Mouse (Mus musculus) stomach, embryonic 16.5 days (tissue): ENCODE results near the gene Pfdn4. TPM values are rescaled to one million over a fixed set of nuclear protein-coding genes. Genes with fewer than 3 reads are reported as not detected.

Experiments used
- ATAC-seq: fragments of 200-750 bp; cut with Nextera tagmentation; 2 replicates; pipeline ENCODE4 v1.8.0; 2017; ENCODE audit warnings: moderate number of reproducible peaks, moderate TSS enrichment; ENCODE audit not compliant: insufficient read depth, low FRiP score
- H3K27ac ChIP-seq: fragments of 300-500 bp; sonication (generic); 2 replicates; pipeline ENCODE4 v1.5.1; 2014; ENCODE audit warnings: low read length
- H3K27me3 ChIP-seq: fragments of 300-500 bp; sonication (generic); 2 replicates; pipeline ENCODE4 v1.6.1; 2014; ENCODE audit warnings: low read length, control low read depth, mixed read lengths; ENCODE audit not compliant: control insufficient read depth, insufficient read depth
- H3K36me3 ChIP-seq: fragments of 300-500 bp; sonication (generic); 2 replicates; pipeline ENCODE4 v1.6.1; 2014; ENCODE audit warnings: low read length; ENCODE audit not compliant: control insufficient read depth, insufficient read depth
- H3K4me1 ChIP-seq: fragments of 300-500 bp; sonication (generic); 2 replicates; pipeline ENCODE4 v1.6.1; 2014; ENCODE audit warnings: low read length, control low read depth, mixed read lengths; ENCODE audit not compliant: control insufficient read depth, insufficient read depth
- H3K4me2 ChIP-seq: fragments of 300-500 bp; sonication (generic); 2 replicates; pipeline ENCODE4 v1.6.1; 2014; ENCODE audit warnings: low read depth, low read length, mixed read lengths
- H3K4me3 ChIP-seq: fragments of 300-500 bp; sonication (generic); replicated peaks from 2 replicates; pipeline ENCODE4 v1.5.1; 2014; ENCODE audit warnings: mild to moderate bottlenecking, low read length
- H3K9ac ChIP-seq: fragments of 300-500 bp; sonication (generic); 2 replicates; pipeline ENCODE4 v1.6.1; 2014; ENCODE audit warnings: low read length
- H3K9me3 ChIP-seq: fragments of 300-500 bp; sonication (generic); replicated peaks from 2 replicates; pipeline ENCODE4 v1.6.1; 2016; ENCODE audit warnings: low read length, control low read depth; ENCODE audit not compliant: control insufficient read depth
- WGBS: fragments of 180-500 bp; shearing (Covaris S2); extraction: QIAGEN DNeasy Blood & Tissue Kit; methylation state at CpG from one replicate; pipeline ENCODE4 v1.1.7; 2014; 5-methylcytosine and 5-hydroxymethylcytosine counted together
- polyA plus RNA-seq: library from polyadenylated mRNA; unstranded; fragments of >200 nt; fragmentation: Nextera tagmentation; extraction: Ambion mirVana; gene quantifications from 2 replicates; pipeline ENCODE4 v1.2.1, GENCODE M21; 2015

Pfdn4 gene
- polyA plus RNA-seq, 1 experiment from 2014 or later, result 67.3 TPM

- no peak for ATAC-seq
- H3K4me3 ChIP-seq, result no peak overlapping the region
- H3K4me2 ChIP-seq, result no peak overlapping the region
- no peaks in the 10 kb centered on the region for H3K27me3 ChIP-seq
- 68% methylated on average over 7 of the region's 7 CpGs for WGBS
- no peaks in the 10 kb centered on the region for H3K4me1 ChIP-seq
- no peak overlapping the region for H3K27ac ChIP-seq
- H3K9me3 ChIP-seq, result no peaks in the 10 kb centered on the region
- H3K36me3 ChIP-seq, result no peaks in the 10 kb centered on the region
- no peak overlapping the region for H3K9ac ChIP-seq
Observed at GRCm38 (mm10) chr2:170552088-170552487, 55.9 kb downstream of the Pfdn4 start.

- H3K9me3 ChIP-seq, result no peaks in the 10 kb centered on the region
- WGBS, result 73% methylated on average over 15 of the region's 15 CpGs
- ATAC-seq, result no peak
Observed at GRCm38 (mm10) chr2:170563956-170564855, 68.0 kb downstream of the Pfdn4 start.

GRCm38 (mm10) chr2:170564995-170565394 is 68.8 kb downstream of the Pfdn4 start:
- Histone ChIP-seq H3K4me1 (no peaks in the 10 kb centered on the region), H3K27me3 (no peaks in the 10 kb centered on the region), H3K36me3 (no peaks in the 10 kb centered on the region), H3K4me2 (no peak overlapping the region), H3K9ac (no peak overlapping the region), H3K9me3 (no peaks in the 10 kb centered on the region), H3K4me3 (no peak overlapping the region), H3K27ac (no peak overlapping the region)
- WGBS, result 79% methylated on average over 8 of the region's 8 CpGs
- ATAC-seq, result no peak

More at GRCm38 (mm10) chr2:170563956-170564855, 68.0 kb downstream of the Pfdn4 start:
- Histone ChIP-seq H3K4me2 (no peak overlapping the region), H3K27me3 (no peaks in the 10 kb centered on the region), H3K4me3 (no peak overlapping the region), H3K36me3 (no peaks in the 10 kb centered on the region), H3K4me1 (no peaks in the 10 kb centered on the region), H3K27ac (no peak overlapping the region), H3K9ac (no peak overlapping the region)

Other genes with a start within 250 kb of the Pfdn4 start
- 8.9 and 13.2 TPM in 2 replicates for gene Bcas1, start 68.6 kb upstream of the Pfdn4 start, polyA plus RNA-seq
- not detected in 2 replicates for gene Cyp24a1, start 717 bp downstream of the Pfdn4 start, polyA plus RNA-seq
- not detected in 2 replicates for gene 4930470P17Rik, start 105.6 kb downstream of the Pfdn4 start, polyA plus RNA-seq
- 3.5 TPM in 2 replicates for gene Dok5, start 235.4 kb downstream of the Pfdn4 start, polyA plus RNA-seq